Mouse (Mus musculus): ENCODE measurements around the gene Adam12. TPM values are rescaled to one million over a fixed set of nuclear protein-coding genes. Genes with fewer than 3 reads are reported as not detected.

The Adam12 gene
- polyA plus RNA-seq, 2 experiments, result 17.0 to 18.1 TPM

- H3K9ac ChIP-seq (ENCODE audit: low read depth, low read length, severe bottlenecking), result no peak overlapping the region
- DNase-seq (ENCODE audit: low spot score) (no peak), ATAC-seq (ENCODE audit: low FRiP score, low read depth) (no peak)
- H3K4me2 ChIP-seq (replicated peaks; ENCODE audit: low read depth, low read length, severe bottlenecking), result no peak overlapping the region
- H3K27ac ChIP-seq (replicated peaks; ENCODE audit: low read depth, low read length), result no peak overlapping the region
- H3K4me1 ChIP-seq (ENCODE audit: control insufficient read depth, insufficient read depth, low read length), result peaks cover 11% of the 10 kb centered on the region
- no peaks in the 10 kb centered on the region for H3K36me3 ChIP-seq (ENCODE audit: control insufficient read depth, insufficient read depth, low read length)
- H3K9me3 ChIP-seq (ENCODE audit: control insufficient read depth, low read length), result no peaks in the 10 kb centered on the region
- H3K27me3 ChIP-seq (ENCODE audit: control insufficient read depth, insufficient read depth, low read length), result peaks cover 14% of the 10 kb centered on the region; the same call in 1 of the 2 replicates
- WGBS, result 73% methylated on average over 3 of the region's 3 CpGs
- H3K4me3 ChIP-seq (replicated peaks; ENCODE audit: low read length), result no peak overlapping the region
- no peak for TF ChIP-seq POLR2A (IDR thresholded peaks at IDR 0.05; ENCODE audit: borderline replicate concordance, extremely low read depth, insufficient read depth, insufficient read length)
Observed at GRCm38 (mm10) chr7:134226231-134226630, 5.7 kb downstream of the Adam12 start.

GRCm38 (mm10) chr7:134224741-134225612 lies 7.0 kb downstream of the Adam12 start:
- peaks cover 14% of the 10 kb centered on the region; the same call in 1 of the 2 replicates for H3K27me3 ChIP-seq (ENCODE audit: control insufficient read depth, insufficient read depth, low read length)
- H3K36me3 ChIP-seq (ENCODE audit: control insufficient read depth, insufficient read depth, low read length), result no peaks in the 10 kb centered on the region
- WGBS, result under 1% methylated on average over 83 of the region's 90 CpGs
- peak overlapping the region; percentile 96 for H3K4me2 ChIP-seq (replicated peaks; ENCODE audit: low read depth, low read length, severe bottlenecking)
- peak overlapping the region; percentile 70 for H3K27ac ChIP-seq (replicated peaks; ENCODE audit: low read depth, low read length)
- H3K4me3 ChIP-seq (replicated peaks; ENCODE audit: low read length), result peak overlapping the region; percentile 64
- H3K4me1 ChIP-seq (ENCODE audit: control insufficient read depth, insufficient read depth, low read length), result peaks cover 11% of the 10 kb centered on the region
- H3K9ac ChIP-seq (ENCODE audit: low read depth, low read length, severe bottlenecking), result peak overlapping the region; percentile 70
- peak; percentile 43 for DNase-seq (ENCODE audit: low spot score)
- no peaks in the 10 kb centered on the region for H3K9me3 ChIP-seq (ENCODE audit: control insufficient read depth, low read length)
- ATAC-seq (ENCODE audit: low FRiP score, low read depth), result peak; percentile 66
- no peak for TF ChIP-seq POLR2A (IDR thresholded peaks at IDR 0.05; ENCODE audit: borderline replicate concordance, extremely low read depth, insufficient read depth, insufficient read length)

- peak overlapping the region; percentile 64 for H3K4me3 ChIP-seq (replicated peaks; ENCODE audit: low read length)
- no peak for ATAC-seq (ENCODE audit: low FRiP score, low read depth)
- WGBS, result 2% methylated on average over 13 of the region's 14 CpGs
Observed at GRCm38 (mm10) chr7:134224421-134224740, 7.6 kb downstream of the Adam12 start.

GRCm38 (mm10) chr7:134223444-134224161 lies 8.3 kb downstream of the Adam12 start:
- WGBS, result 28% methylated on average over 16 of the region's 16 CpGs

More at GRCm38 (mm10) chr7:134224421-134224740, 7.6 kb downstream of the Adam12 start:
- H3K9ac ChIP-seq (ENCODE audit: low read depth, low read length, severe bottlenecking), result peak overlapping the region; percentile 70
- H3K27me3 ChIP-seq (ENCODE audit: control insufficient read depth, insufficient read depth, low read length), result peaks cover 14% of the 10 kb centered on the region; the same call in 1 of the 2 replicates
- no peak for TF ChIP-seq POLR2A (IDR thresholded peaks at IDR 0.05; ENCODE audit: borderline replicate concordance, extremely low read depth, insufficient read depth, insufficient read length)
- no peaks in the 10 kb centered on the region for H3K9me3 ChIP-seq (ENCODE audit: control insufficient read depth, low read length)
- H3K4me2 ChIP-seq (replicated peaks; ENCODE audit: low read depth, low read length, severe bottlenecking), result peak overlapping the region; percentile 96
- DNase-seq (ENCODE audit: low spot score), result no peak
- H3K4me1 ChIP-seq (ENCODE audit: control insufficient read depth, insufficient read depth, low read length), result peaks cover 11% of the 10 kb centered on the region
- no peaks in the 10 kb centered on the region for H3K36me3 ChIP-seq (ENCODE audit: control insufficient read depth, insufficient read depth, low read length)
- peak overlapping the region; percentile 70 for H3K27ac ChIP-seq (replicated peaks; ENCODE audit: low read depth, low read length)

GRCm38 (mm10) chr7:134207956-134208355 lies 24.0 kb downstream of the Adam12 start:
- no peaks in the 10 kb centered on the region for H3K27me3 ChIP-seq (ENCODE audit: control insufficient read depth, insufficient read depth, low read length)
- H3K9ac ChIP-seq (ENCODE audit: low read depth, low read length, severe bottlenecking), result no peak overlapping the region
- no peaks in the 10 kb centered on the region for H3K36me3 ChIP-seq (ENCODE audit: control insufficient read depth, insufficient read depth, low read length)
- WGBS, result 61% methylated on average over 10 of the region's 10 CpGs
- no peak for TF ChIP-seq POLR2A (IDR thresholded peaks at IDR 0.05; ENCODE audit: borderline replicate concordance, extremely low read depth, insufficient read depth, insufficient read length)
- no peak overlapping the region for H3K27ac ChIP-seq (replicated peaks; ENCODE audit: low read depth, low read length)
- H3K4me1 ChIP-seq (ENCODE audit: control insufficient read depth, insufficient read depth, low read length), result no peaks in the 10 kb centered on the region
- no peak overlapping the region for H3K4me3 ChIP-seq (replicated peaks; ENCODE audit: low read length)
- H3K9me3 ChIP-seq (ENCODE audit: control insufficient read depth, low read length), result no peaks in the 10 kb centered on the region
- H3K4me2 ChIP-seq (replicated peaks; ENCODE audit: low read depth, low read length, severe bottlenecking), result no peak overlapping the region
- peak; percentile 42 for DNase-seq (ENCODE audit: low spot score)
- peak; percentile 68 for ATAC-seq (ENCODE audit: low FRiP score, low read depth)

More at GRCm38 (mm10) chr7:134223444-134224161, 8.3 kb downstream of the Adam12 start:
- H3K4me3 ChIP-seq (replicated peaks; ENCODE audit: low read length), result peak overlapping the region; percentile 64
- H3K9ac ChIP-seq (ENCODE audit: low read depth, low read length, severe bottlenecking), result peak overlapping the region; percentile 70; the same call in 1 of the 2 replicates
- H3K36me3 ChIP-seq (ENCODE audit: control insufficient read depth, insufficient read depth, low read length), result no peaks in the 10 kb centered on the region
- ATAC-seq (ENCODE audit: low FRiP score, low read depth) (no peak), DNase-seq (ENCODE audit: low spot score) (peak; percentile 75)
- no peak overlapping the region; the same call in 1 of the 2 replicates for H3K27ac ChIP-seq (replicated peaks; ENCODE audit: low read depth, low read length)
- peaks cover 14% of the 10 kb centered on the region; the same call in 1 of the 2 replicates for H3K27me3 ChIP-seq (ENCODE audit: control insufficient read depth, insufficient read depth, low read length)
- H3K4me2 ChIP-seq (replicated peaks; ENCODE audit: low read depth, low read length, severe bottlenecking), result peak overlapping the region; percentile 96
- H3K4me1 ChIP-seq (ENCODE audit: control insufficient read depth, insufficient read depth, low read length), result peaks cover 11% of the 10 kb centered on the region
- no peak for TF ChIP-seq POLR2A (IDR thresholded peaks at IDR 0.05; ENCODE audit: borderline replicate concordance, extremely low read depth, insufficient read depth, insufficient read length)
- H3K9me3 ChIP-seq (ENCODE audit: control insufficient read depth, low read length), result no peaks in the 10 kb centered on the region

Measured in limb, embryonic 14.5 days (tissue).